Mouse (Mus musculus): Measurements from ENCODE around the gene Ppp3ca. TPM values are rescaled to one million over a fixed set of nuclear protein-coding genes. Genes with fewer than 3 reads are reported as not detected.
"Not testable (repeated sequence)": the region's sequence is repeated elsewhere in the genome, so short reads cannot be mapped to it uniquely, and the experiment has no call there.

Gene Ppp3ca
- polyA plus RNA-seq, 1 experiment from 2014 or later = 71.7 TPM

- no peak overlapping the region for H3K9ac ChIP-seq (ENCODE audit: low read depth, low read length)
- H3K36me3 ChIP-seq (ENCODE audit: control insufficient read depth, insufficient read depth, low read length) = no peaks in the 10 kb centered on the region
- 91% methylated on average over 1 of the region's 1 CpGs for WGBS
Measured at GRCm38 (mm10) chr3:136693547-136693946, 23.6 kb downstream of the Ppp3ca start.

GRCm38 (mm10) chr3:136697626-136698191 lies 27.8 kb downstream of the Ppp3ca start:
- H3K4me3 ChIP-seq (ENCODE audit: low read depth, low read length) = no peak overlapping the region
- ATAC-seq (ENCODE audit: low read depth) (no peak), DNase-seq (ENCODE audit: low spot score) (no peak)
- no peak overlapping the region for H3K4me2 ChIP-seq (ENCODE audit: low read depth, low read length)
- no peak overlapping the region for H3K9ac ChIP-seq (ENCODE audit: low read depth, low read length)
- H3K9me3 ChIP-seq (ENCODE audit: control insufficient read depth, low read length) = no peaks in the 10 kb centered on the region
- WGBS = 86% methylated on average over 3 of the region's 3 CpGs
- no peaks in the 10 kb centered on the region for H3K36me3 ChIP-seq (ENCODE audit: control insufficient read depth, insufficient read depth, low read length)
- H3K27ac ChIP-seq (replicated peaks; ENCODE audit: low read depth, low read length) = no peak overlapping the region
- H3K27me3 ChIP-seq (replicated peaks; ENCODE audit: control insufficient read depth, insufficient read depth, low read length) = no peaks in the 10 kb centered on the region
- no peaks in the 10 kb centered on the region for H3K4me1 ChIP-seq (ENCODE audit: control insufficient read depth, insufficient read depth, low read length)

More at GRCm38 (mm10) chr3:136693547-136693946, 23.6 kb downstream of the Ppp3ca start:
- DNase-seq (ENCODE audit: low spot score) = no peak
- Histone ChIP-seq H3K9me3 (ENCODE audit: control insufficient read depth, low read length) (no peaks in the 10 kb centered on the region), H3K4me2 (ENCODE audit: low read depth, low read length) (no peak overlapping the region), H3K27ac (replicated peaks; ENCODE audit: low read depth, low read length) (no peak overlapping the region), H3K4me3 (ENCODE audit: low read depth, low read length) (no peak overlapping the region), H3K4me1 (ENCODE audit: control insufficient read depth, insufficient read depth, low read length) (peaks cover 6% of the 10 kb centered on the region; the same call in 1 of the 2 replicates), H3K27me3 (replicated peaks; ENCODE audit: control insufficient read depth, insufficient read depth, low read length) (no peaks in the 10 kb centered on the region)
- no peak for ATAC-seq (ENCODE audit: low read depth)

- H3K27me3 ChIP-seq (replicated peaks; ENCODE audit: control insufficient read depth, insufficient read depth, low read length); H3K4me1 ChIP-seq (ENCODE audit: control insufficient read depth, insufficient read depth, low read length); H3K27ac ChIP-seq (replicated peaks; ENCODE audit: low read depth, low read length); H3K9ac ChIP-seq (ENCODE audit: low read depth, low read length); ATAC-seq (ENCODE audit: low read depth); H3K9me3 ChIP-seq (ENCODE audit: control insufficient read depth, low read length); H3K36me3 ChIP-seq (ENCODE audit: control insufficient read depth, insufficient read depth, low read length); H3K4me2 ChIP-seq (ENCODE audit: low read depth, low read length); DNase-seq (ENCODE audit: low spot score); H3K4me3 ChIP-seq (ENCODE audit: low read depth, low read length): not testable (repeated sequence)
Measured at GRCm38 (mm10) chr3:136699711-136700110, 29.8 kb downstream of the Ppp3ca start.

- peaks cover 17% of the 10 kb centered on the region for H3K4me1 ChIP-seq (ENCODE audit: control insufficient read depth, insufficient read depth, low read length)
- no peak for ATAC-seq (ENCODE audit: low read depth)
- WGBS = 74% methylated on average over 11 of the region's 11 CpGs
Measured at GRCm38 (mm10) chr3:136700447-136701009, 30.6 kb downstream of the Ppp3ca start.

GRCm38 (mm10) chr3:136702861-136703260 lies 32.9 kb downstream of the Ppp3ca start:
- Histone ChIP-seq H3K27me3 (replicated peaks; ENCODE audit: control insufficient read depth, insufficient read depth, low read length) (no peaks in the 10 kb centered on the region), H3K9me3 (ENCODE audit: control insufficient read depth, low read length) (no peaks in the 10 kb centered on the region), H3K36me3 (ENCODE audit: control insufficient read depth, insufficient read depth, low read length) (no peaks in the 10 kb centered on the region), H3K4me2 (ENCODE audit: low read depth, low read length) (no peak overlapping the region), H3K9ac (ENCODE audit: low read depth, low read length) (no peak overlapping the region), H3K4me3 (ENCODE audit: low read depth, low read length) (no peak overlapping the region), H3K4me1 (ENCODE audit: control insufficient read depth, insufficient read depth, low read length) (peaks cover 22% of the 10 kb centered on the region), H3K27ac (replicated peaks; ENCODE audit: low read depth, low read length) (no peak overlapping the region)
- WGBS = 79% methylated on average over 2 of the region's 2 CpGs
- ATAC-seq (ENCODE audit: low read depth) (no peak), DNase-seq (ENCODE audit: low spot score) (no peak)

More at GRCm38 (mm10) chr3:136700447-136701009, 30.6 kb downstream of the Ppp3ca start:
- no peak for DNase-seq (ENCODE audit: low spot score)
- Histone ChIP-seq H3K27me3 (replicated peaks; ENCODE audit: control insufficient read depth, insufficient read depth, low read length) (no peaks in the 10 kb centered on the region), H3K4me3 (ENCODE audit: low read depth, low read length) (no peak overlapping the region), H3K27ac (replicated peaks; ENCODE audit: low read depth, low read length) (no peak overlapping the region), H3K36me3 (ENCODE audit: control insufficient read depth, insufficient read depth, low read length) (no peaks in the 10 kb centered on the region), H3K9ac (ENCODE audit: low read depth, low read length) (no peak overlapping the region), H3K9me3 (ENCODE audit: control insufficient read depth, low read length) (no peaks in the 10 kb centered on the region), H3K4me2 (ENCODE audit: low read depth, low read length) (no peak overlapping the region)

- H3K27me3 ChIP-seq (replicated peaks; ENCODE audit: control insufficient read depth, insufficient read depth, low read length) = no peaks in the 10 kb centered on the region
- no peak overlapping the region for H3K9ac ChIP-seq (ENCODE audit: low read depth, low read length)
- 55% methylated on average over 12 of the region's 12 CpGs for WGBS
- no peak overlapping the region for H3K27ac ChIP-seq (replicated peaks; ENCODE audit: low read depth, low read length)
- no peaks in the 10 kb centered on the region for H3K36me3 ChIP-seq (ENCODE audit: control insufficient read depth, insufficient read depth, low read length)
- peak; percentile 51 for DNase-seq (ENCODE audit: low spot score)
- no peak for ATAC-seq (ENCODE audit: low read depth)
- no peak overlapping the region; the same call in 1 of the 2 replicates for H3K4me2 ChIP-seq (ENCODE audit: low read depth, low read length)
- H3K4me1 ChIP-seq (ENCODE audit: control insufficient read depth, insufficient read depth, low read length) = peaks cover 25% of the 10 kb centered on the region
- H3K4me3 ChIP-seq (ENCODE audit: low read depth, low read length) = no peak overlapping the region
- H3K9me3 ChIP-seq (ENCODE audit: control insufficient read depth, low read length) = no peaks in the 10 kb centered on the region
Measured at GRCm38 (mm10) chr3:136704515-136705247, 34.8 kb downstream of the Ppp3ca start.

GRCm38 (mm10) chr3:136706048-136706447 lies 36.1 kb downstream of the Ppp3ca start:
- no peaks in the 10 kb centered on the region for H3K27me3 ChIP-seq (replicated peaks; ENCODE audit: control insufficient read depth, insufficient read depth, low read length)
- no peak overlapping the region for H3K4me3 ChIP-seq (ENCODE audit: low read depth, low read length)
- H3K9me3 ChIP-seq (ENCODE audit: control insufficient read depth, low read length) = no peaks in the 10 kb centered on the region
- no peak overlapping the region for H3K4me2 ChIP-seq (ENCODE audit: low read depth, low read length)
- H3K9ac ChIP-seq (ENCODE audit: low read depth, low read length) = no peak overlapping the region
- H3K4me1 ChIP-seq (ENCODE audit: control insufficient read depth, insufficient read depth, low read length) = peaks cover 25% of the 10 kb centered on the region
- no peaks in the 10 kb centered on the region for H3K36me3 ChIP-seq (ENCODE audit: control insufficient read depth, insufficient read depth, low read length)
- no peak overlapping the region for H3K27ac ChIP-seq (replicated peaks; ENCODE audit: low read depth, low read length)
- 59% methylated on average over 4 of the region's 4 CpGs for WGBS
- DNase-seq (ENCODE audit: low spot score) = no peak
- no peak for ATAC-seq (ENCODE audit: low read depth)

GRCm38 (mm10) chr3:136706771-136707170 lies 36.8 kb downstream of the Ppp3ca start:
- H3K36me3 ChIP-seq (ENCODE audit: control insufficient read depth, insufficient read depth, low read length) = no peaks in the 10 kb centered on the region
- no peaks in the 10 kb centered on the region for H3K27me3 ChIP-seq (replicated peaks; ENCODE audit: control insufficient read depth, insufficient read depth, low read length)
- no peak overlapping the region for H3K4me2 ChIP-seq (ENCODE audit: low read depth, low read length)
- H3K9me3 ChIP-seq (ENCODE audit: control insufficient read depth, low read length) = no peaks in the 10 kb centered on the region
- no peak overlapping the region for H3K9ac ChIP-seq (ENCODE audit: low read depth, low read length)
- H3K4me3 ChIP-seq (ENCODE audit: low read depth, low read length) = no peak overlapping the region
- WGBS = 75% methylated on average over 7 of the region's 7 CpGs
- peaks cover 25% of the 10 kb centered on the region for H3K4me1 ChIP-seq (ENCODE audit: control insufficient read depth, insufficient read depth, low read length)
- no peak for DNase-seq (ENCODE audit: low spot score)
- ATAC-seq (ENCODE audit: low read depth) = no peak
- H3K27ac ChIP-seq (replicated peaks; ENCODE audit: low read depth, low read length) = no peak overlapping the region

Data from embryonic facial prominence, embryonic 14.5 days (tissue).